Mouse (Mus musculus): ENCODE measurements at regions not wholly inside any gene's neighbourhood (a gene's known extent, or its start where the extent isn't known, plus 50 kb on each side); places are given as distances from the start of the nearest gene placed in this dataset.
"Not testable (repeated sequence)": the region's sequence is repeated elsewhere in the genome, so short reads cannot be mapped to it uniquely, and the experiment has no call there.

DNA sequence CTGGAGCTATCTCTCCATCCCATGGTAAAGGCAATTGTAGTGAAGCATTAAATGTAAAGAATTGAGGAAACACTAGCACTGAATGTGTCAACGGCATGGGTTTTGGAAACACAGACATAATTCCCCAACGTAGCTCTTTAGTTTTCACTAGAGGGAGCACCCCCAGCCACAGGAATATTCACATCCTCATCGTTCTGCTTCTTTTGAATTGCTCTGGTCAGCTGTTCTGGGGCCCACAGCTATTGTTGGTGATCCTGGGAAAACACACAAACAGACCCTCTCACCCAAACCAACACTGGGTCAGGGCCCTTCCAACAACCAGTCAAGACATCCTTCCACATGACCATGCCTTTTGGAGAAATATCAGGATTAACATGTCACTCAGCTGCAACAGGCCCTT, 119.7 kb downstream of the Impg2 start:
- DNase-seq (ENCODE audit: low spot score) = not testable (repeated sequence)

DNA sequence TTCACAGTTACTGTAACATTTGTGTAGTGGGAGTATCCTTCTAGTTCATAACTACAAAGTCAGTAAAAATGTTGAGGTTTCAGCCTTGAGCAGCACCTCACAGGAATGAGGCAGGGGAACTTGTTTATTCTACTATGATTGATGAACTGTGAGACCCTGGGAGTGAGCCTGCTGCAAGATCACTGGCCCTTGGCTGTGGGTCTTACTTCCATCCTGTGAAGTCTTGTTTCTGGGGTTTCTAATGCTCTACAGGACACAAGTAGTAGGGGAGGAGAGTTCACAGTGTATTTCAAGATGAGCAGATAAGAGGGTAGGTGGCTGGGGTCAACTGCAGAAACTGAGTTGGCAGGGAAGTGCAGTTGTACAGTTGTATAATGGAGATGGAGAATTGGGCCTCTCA, 128.3 kb upstream of the Abi3bp start:
- DNase-seq (ENCODE audit: low spot score) = peak; percentile 17

DNA sequence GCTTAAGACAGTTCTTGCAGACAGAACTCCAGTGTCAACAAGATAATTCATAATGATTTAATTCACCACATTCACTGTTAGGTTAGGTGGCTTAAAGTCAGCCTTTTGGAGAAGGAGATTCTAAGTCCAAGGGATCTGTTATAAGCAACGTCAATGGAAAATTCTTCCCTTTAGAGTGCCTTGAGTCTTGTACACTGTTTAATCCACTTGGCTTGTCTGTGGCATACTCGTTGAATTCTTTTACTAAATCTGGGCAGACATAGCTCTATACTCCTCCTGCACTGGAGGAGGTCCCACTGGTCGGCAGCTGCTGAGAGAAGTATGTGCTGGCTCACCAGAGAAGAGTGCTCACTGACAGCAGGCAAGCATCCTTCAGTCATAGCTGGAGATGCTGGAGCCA, 124.8 kb upstream of the Abi3bp start:
- no peak for DNase-seq (ENCODE audit: low spot score)

DNA sequence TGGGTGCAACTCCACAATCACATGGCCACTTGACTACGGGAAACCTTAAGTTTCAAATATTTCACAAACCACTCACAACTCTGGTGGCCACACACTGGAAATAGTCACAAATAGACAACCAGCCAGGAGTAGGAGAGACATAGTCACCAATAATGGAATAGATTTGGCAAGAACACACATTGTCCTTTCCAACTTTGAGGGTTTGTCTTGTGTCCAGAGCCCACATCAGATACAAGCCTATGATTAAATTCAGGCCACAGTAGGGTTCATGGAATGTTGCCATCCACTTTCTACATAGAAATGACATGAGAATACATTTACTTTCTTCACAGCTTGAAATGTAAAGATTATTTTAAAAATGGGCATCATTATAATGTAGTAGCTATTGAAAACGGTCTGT, 118.6 kb upstream of the Abi3bp start:
- DNase-seq (ENCODE audit: low spot score) = no peak

DNA sequence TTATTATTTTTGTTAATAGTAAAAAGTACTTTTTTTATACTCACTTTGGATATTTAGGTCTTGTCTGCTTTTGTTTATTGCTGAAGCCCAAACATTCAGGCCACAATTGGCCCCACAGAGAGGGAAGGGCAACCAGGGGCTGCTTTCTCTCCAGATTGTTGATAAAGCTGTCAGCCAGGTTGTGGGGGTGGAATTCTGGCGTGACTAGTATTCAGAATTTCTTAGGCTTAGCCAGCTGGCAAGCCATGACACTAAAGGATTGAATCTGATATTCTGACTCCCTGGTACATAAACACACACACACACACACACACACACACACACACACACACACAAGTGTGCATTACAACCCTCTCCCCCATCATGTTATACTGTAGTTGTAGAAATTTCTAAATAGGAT, 116.7 kb upstream of the Abi3bp start:
- DNase-seq (ENCODE audit: low spot score) = peak; percentile 14

DNA sequence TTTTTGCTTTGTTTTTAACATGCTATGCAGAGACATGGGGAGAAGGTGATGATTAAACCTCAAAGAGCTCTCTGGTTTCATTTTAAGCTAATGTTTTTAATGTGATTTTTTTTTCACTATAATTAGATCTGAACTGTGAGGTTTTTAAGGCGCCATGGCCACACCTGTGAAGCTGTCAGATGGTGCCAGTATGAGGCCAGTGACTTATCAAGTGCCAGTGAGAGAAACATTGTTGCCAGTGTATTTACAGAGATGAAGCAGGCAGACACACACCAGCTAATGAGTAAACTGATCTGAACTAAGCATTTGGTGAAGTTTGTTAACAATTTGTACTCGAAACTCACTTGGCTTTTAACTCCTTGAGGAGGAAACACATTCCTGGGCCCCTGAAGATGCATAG, 99.3 kb upstream of the Abi3bp start:
- no peak for DNase-seq (ENCODE audit: low spot score)

DNA sequence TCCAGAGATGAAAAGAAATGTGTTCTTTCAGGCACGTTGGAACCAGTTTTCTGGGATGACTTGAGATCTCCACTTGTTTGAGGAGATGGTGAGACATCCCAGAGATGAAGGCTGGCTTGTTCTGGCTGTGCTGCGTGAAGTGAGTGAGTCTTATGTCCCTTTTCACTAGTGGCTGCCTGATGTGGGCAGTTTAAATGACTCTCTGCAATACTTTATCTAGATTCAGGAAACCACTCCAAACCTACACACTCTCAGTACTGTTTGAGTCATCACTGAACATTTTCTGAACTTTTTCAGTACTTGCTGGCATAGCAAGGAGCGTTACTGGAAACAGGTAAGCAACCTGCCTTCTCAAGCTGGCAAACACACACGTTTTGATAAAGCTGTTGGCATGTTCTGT, 97.0 kb upstream of the Abi3bp start:
- DNase-seq (ENCODE audit: low spot score) = no peak

DNA sequence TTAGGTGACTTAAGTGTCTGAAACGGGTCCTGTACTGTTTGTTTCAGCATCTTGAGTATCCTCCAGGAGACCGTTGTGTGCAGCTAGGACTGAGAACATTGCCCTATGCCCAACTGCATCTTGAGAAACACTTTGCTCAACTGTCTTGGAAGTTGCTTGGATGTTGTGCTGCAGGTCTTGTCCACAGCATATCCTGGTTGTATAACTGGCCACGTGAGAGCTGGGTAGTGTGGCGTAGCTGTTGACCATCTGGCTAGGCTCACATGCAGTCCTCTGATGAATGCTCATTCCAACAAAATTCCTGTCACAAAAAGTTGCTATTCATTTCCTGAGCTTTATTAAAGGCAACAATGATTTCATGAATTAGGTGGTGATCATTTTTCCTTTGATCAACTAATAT, 91.1 kb upstream of the Abi3bp start:
- DNase-seq (ENCODE audit: low spot score) = no peak

DNA sequence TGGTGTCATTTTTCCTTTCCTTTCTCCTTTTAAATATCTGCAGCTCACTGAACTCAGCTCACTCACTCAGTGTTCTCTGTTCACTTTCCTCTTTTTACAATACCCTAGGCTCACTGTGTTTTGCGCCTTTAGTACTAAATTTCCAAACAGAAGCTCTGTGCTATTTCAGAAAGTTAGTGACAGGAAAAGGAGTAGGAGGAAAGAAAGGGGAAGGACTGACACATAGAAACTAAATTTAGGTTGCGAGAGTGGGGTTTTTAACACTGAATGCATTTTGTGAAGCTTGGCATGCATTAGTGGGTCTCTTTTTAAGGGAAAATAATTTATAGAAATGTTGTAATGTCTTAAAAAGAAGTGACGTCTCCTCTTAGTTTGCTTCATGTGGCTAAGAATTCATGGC, 84.8 kb upstream of the Abi3bp start:
- no peak for DNase-seq (ENCODE audit: low spot score)

DNA sequence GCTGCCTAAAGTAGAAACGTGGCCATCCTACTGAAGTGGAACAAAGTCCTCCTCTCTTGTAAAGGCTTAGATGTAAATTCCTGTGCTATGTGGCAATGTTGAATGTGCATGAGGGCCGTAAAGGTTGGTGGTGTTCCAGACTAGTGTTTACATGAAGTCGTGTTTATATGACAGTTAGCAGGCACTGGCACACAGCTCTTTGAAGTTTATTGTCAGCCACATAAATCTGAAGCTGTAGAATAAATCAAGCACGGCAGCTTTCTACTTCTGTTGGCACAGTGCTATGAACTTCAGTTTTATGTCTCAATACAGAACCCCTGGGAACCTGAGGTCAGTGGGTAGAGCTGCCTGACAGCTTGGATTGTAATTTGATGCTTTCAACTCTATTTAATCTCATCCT, 81.1 kb upstream of the Abi3bp start:
- DNase-seq (ENCODE audit: low spot score) = peak; percentile 5

DNA sequence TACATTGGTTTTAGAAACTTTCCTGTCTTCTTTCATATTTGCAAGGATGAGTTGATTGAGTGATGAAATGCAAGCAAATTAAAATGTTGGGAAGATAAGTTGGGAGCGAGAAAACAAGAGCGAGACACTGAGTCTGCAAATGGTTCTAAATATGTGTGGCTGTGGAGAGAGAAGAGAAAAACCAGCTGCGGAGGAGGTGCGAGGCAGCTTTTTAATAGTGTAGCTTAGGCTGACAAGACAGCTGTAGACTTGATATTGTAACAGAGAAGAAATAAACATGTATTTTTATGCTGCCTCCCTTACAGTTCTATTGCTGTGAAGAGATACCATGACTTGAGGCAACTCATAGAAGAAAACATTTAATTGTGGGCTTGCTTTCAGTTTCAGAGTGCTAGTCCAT, 78.1 kb upstream of the Abi3bp start:
- no peak for DNase-seq (ENCODE audit: low spot score)

DNA sequence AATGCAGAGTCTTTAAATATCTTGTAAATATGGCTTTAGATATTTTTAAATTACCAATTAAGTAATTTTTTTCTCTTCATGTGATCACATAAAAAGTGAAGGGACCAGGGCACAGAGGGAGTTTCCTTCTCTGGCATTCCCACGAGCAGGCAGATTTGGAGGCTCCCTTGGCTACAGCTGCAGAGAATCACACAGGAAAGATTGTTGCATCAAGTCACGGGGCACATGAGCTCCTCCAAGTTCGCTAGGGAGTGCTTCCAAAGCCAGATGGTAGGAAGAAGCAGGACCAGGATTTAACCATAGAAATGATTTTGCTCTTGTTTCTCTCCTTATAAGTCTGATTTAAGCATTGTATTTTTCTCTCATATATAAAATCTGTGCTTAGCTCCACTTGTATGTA, 53.9 kb upstream of the Abi3bp start:
- DNase-seq (ENCODE audit: low spot score) = peak; percentile 5
